Mouse (Mus musculus) cortical plate, adult 2 months (tissue): ENCODE results near the gene Foxred1.

Source experiments
- CTCF ChIP-seq: fragments of 200-500 bp; IDR thresholded peaks from 2 replicates; pipeline ENCODE4 v1.5.1; 2011; ENCODE audit warnings: mild to moderate bottlenecking, control low read depth, low read length; ENCODE audit not compliant: insufficient read depth; ENCODE audit errors: extremely low read depth
- POLR2A ChIP-seq: fragments of 200-500 bp; IDR thresholded peaks from 2 replicates; pipeline ENCODE4 v1.6.1; 2011; ENCODE audit warnings: mild to moderate bottlenecking, low read length, control low read depth; ENCODE audit not compliant: insufficient read depth; ENCODE audit errors: extremely low read depth

- no peak for TF ChIP-seq POLR2A
- TF ChIP-seq CTCF = no peak
Observed at GRCm38 (mm10) chr9:35228671-35229070, 17.8 kb upstream of the Foxred1 start.
